Comparison of ENCODE assay signal across 9 mouse cellular contexts in genomic region chr10:69556278-69556677, GRCm38 (mm10).
A peak's percentile ranks its signal among the peaks of the same experiment; 100 is the strongest.
DNase-seq lines count a peak whose midpoint lies in the region; ATAC-seq and TF ChIP-seq lines count a peak whose summit lies in the region.
"Had no signal": no experiment of that assay in that cellular context is flagged by ENCODE, and none has a peak within 500 bp of the region (broad histone marks: within the 10 kb centered on the region; RNA-seq: fewer than 3 reads in every experiment).

No protein-coding gene starts in this region.

- DNase-seq in layer of hippocampus, adult 11-12 months (ENCODE audit: low spot score) = peak; percentile 47
- no peak for DNase-seq in layer of hippocampus, adult 9-11 months
- DNase-seq in T-cell, adult 2 months (ENCODE audit: low spot score) = peak; percentile 11
- DNase-seq in cerebellum, adult 18-20 months = peak; percentile 69 to 81
- peak; percentile 34 to 66 for DNase-seq in heart, postnatal 14 days
- DNase-seq in lung, embryonic 14.5 days = peak; percentile 44
- peak; percentile 50 for DNase-seq in yolk sac, embryonic 10.5 days (ENCODE audit: low spot score)

- H3K4me1 ChIP-seq in lung, embryonic 14.5 days (ENCODE audit: insufficient read depth) = no peaks in the 10 kb centered on the region
- H3K4me1 ChIP-seq: megakaryocyte, embryonic 14.5 days had no signal

- H3K4me2 ChIP-seq in lung, embryonic 14.5 days = no peak overlapping the region
- H3K4me2 ChIP-seq: hindbrain, embryonic 15.5 days had no signal

- no peak overlapping the region for H3K27ac ChIP-seq in lung, embryonic 14.5 days (ENCODE audit: low read depth)
- H3K27ac ChIP-seq: hindbrain, embryonic 15.5 days had no signal

- no peaks in the 10 kb centered on the region for H3K9me3 ChIP-seq in lung, embryonic 14.5 days (ENCODE audit: low read depth, low read length)
- H3K9me3 ChIP-seq: hindbrain, embryonic 15.5 days had no signal

- H3K9ac ChIP-seq in lung, embryonic 14.5 days = no peak overlapping the region
- H3K9ac ChIP-seq: hindbrain, embryonic 15.5 days had no signal

- peak; percentile 66 for TF ChIP-seq CTCF in lung, embryonic 14.5 days (IDR thresholded peaks at IDR 0.05; ENCODE audit: low read depth)

- ATAC-seq in lung, embryonic 14.5 days (ENCODE audit: insufficient read depth) = no peak

- H3K4me3 ChIP-seq in lung, embryonic 14.5 days (ENCODE audit: low read depth, low read length) = no peak overlapping the region
- H3K4me3 ChIP-seq: hindbrain, embryonic 15.5 days had no signal

- no peaks in the 10 kb centered on the region for H3K36me3 ChIP-seq in lung, embryonic 14.5 days (ENCODE audit: insufficient read depth)
- H3K36me3 ChIP-seq: hindbrain, embryonic 15.5 days had no signal

- H3K27me3 ChIP-seq in lung, embryonic 14.5 days (ENCODE audit: insufficient read depth, low read length) = no peaks in the 10 kb centered on the region
- H3K27me3 ChIP-seq: hindbrain, embryonic 15.5 days; megakaryocyte, embryonic 14.5 days had no signal

- intact Hi-C loops in heart, postnatal 14 days (cut with DNase I) = no loop called here

- WGBS in lung, embryonic 14.5 days = 18% methylated on average over 13 of the region's 13 CpGs
